Mouse (Mus musculus) thymus, postnatal 25 days (tissue): ENCODE measurements around the gene Pias4.

Experiments
- DNase-seq: peaks from one replicate; pipeline ENCODE4 v3.0.0; 2022

Pias4 gene

GRCm38 (mm10) chr10:81137252-81138130 is 30.2 kb downstream of the Pias4 start:
- peak; percentile 100 for DNase-seq

- DNase-seq = peak; percentile 87
Observed at GRCm38 (mm10) chr10:81136706-81137231, 31.0 kb downstream of the Pias4 start.

GRCm38 (mm10) chr10:81135831-81136705 is 31.7 kb downstream of the Pias4 start:
- peak; percentile 67 for DNase-seq

- peak; percentile 36 for DNase-seq
Observed at GRCm38 (mm10) chr10:81134966-81135681, 32.6 kb downstream of the Pias4 start, which contains the start of gene Zbtb7a. Gene Zbtb7a (plus strand): TSS chr10:81135220.

- peak; percentile 38 for DNase-seq
Observed at GRCm38 (mm10) chr10:81134181-81134587, 33.5 kb downstream of the Pias4 start.

GRCm38 (mm10) chr10:81123500-81123899 is 44.2 kb downstream of the Pias4 start:
- no peak for DNase-seq

- DNase-seq = no peak
Observed at GRCm38 (mm10) chr10:81122889-81123288, 44.8 kb downstream of the Pias4 start.

GRCm38 (mm10) chr10:81120650-81121049 is 47.1 kb downstream of the Pias4 start:
- no peak for DNase-seq

GRCm38 (mm10) chr10:81119625-81120024 is 48.1 kb downstream of the Pias4 start:
- DNase-seq = no peak

- no peak for DNase-seq
Observed at GRCm38 (mm10) chr10:81112946-81113345, 54.8 kb downstream of the Pias4 start.

- peak; percentile 90 for DNase-seq
Observed at GRCm38 (mm10) chr10:81106113-81106721, 61.5 kb downstream of the Pias4 start.

- peak; percentile 99 for DNase-seq
Observed at GRCm38 (mm10) chr10:81105565-81106112, 62.1 kb downstream of the Pias4 start, which contains the start of gene Map2k2. Gene Map2k2 (plus strand): TSS chr10:81105915.
